Mouse (Mus musculus): ENCODE results near the gene Gm17949. TPM values are rescaled to one million over a fixed set of nuclear protein-coding genes. Genes with fewer than 3 reads are reported as not detected.
A peak's percentile ranks its signal among the peaks of the same experiment; 100 is the strongest.

Gm17949 gene
- total and polyA plus RNA-seq, 2 experiments from 2014 or later = 0.45 TPM; not detected in 1

DNA sequence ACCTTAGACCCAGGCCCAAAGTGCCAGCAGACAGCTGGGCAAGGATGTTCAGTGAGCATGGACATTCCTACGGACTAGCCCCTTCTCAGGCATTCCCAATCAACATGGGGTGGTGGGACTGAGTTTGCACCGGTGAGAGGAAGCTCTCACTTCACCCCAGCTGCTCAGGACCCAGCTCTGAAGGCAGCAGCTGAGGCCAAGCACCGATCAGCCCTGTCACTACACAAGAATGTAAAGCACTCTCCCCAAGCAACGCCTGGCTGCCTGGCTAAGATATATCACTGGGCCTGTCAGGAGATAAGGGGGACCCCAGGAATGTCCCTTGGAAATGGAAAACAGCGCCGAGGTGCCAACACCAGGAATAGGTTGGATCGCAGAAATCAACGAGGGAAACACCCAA, 10.0 kb upstream of the Gm17949 start:
- peak overlapping the region; percentile 36; the same call in 1 of the 2 replicates for H3K27ac ChIP-seq (ENCODE audit: low read depth)
- DNase-seq (ENCODE audit: low spot score) = peak; percentile 12
- no peak overlapping the region for H3K9ac ChIP-seq (replicated peaks; ENCODE audit: low read depth, low read length)
- TF ChIP-seq EP300 (IDR thresholded peaks at IDR 0.05; ENCODE audit: low read depth) = no peak
- no peak for TF ChIP-seq CTCF (IDR thresholded peaks at IDR 0.05; ENCODE audit: low read depth)
- no peak for ATAC-seq (ENCODE audit: insufficient read depth, low read depth)
- H3K4me3 ChIP-seq (ENCODE audit: low read depth, low read length) = no peak overlapping the region
- 16% methylated on average over 8 of the region's 8 CpGs for WGBS
- H3K27me3 ChIP-seq (ENCODE audit: control insufficient read depth, insufficient read depth, low read length) = no peaks in the 10 kb centered on the region
- peaks cover 42% of the 10 kb centered on the region for H3K36me3 ChIP-seq (replicated peaks; ENCODE audit: control insufficient read depth, insufficient read depth, low read length)
- H3K9me3 ChIP-seq (replicated peaks; ENCODE audit: control insufficient read depth, low read length) = no peaks in the 10 kb centered on the region
- H3K4me1 ChIP-seq (ENCODE audit: control insufficient read depth, insufficient read depth) = peaks cover 10% of the 10 kb centered on the region; the same call in 1 of the 2 replicates
- no peak overlapping the region for H3K4me2 ChIP-seq (ENCODE audit: low read depth, low read length)

GRCm38 (mm10) chr17:57003994-57004393, 7.3 kb upstream of the Gm17949 start:
- 79% methylated on average over 7 of the region's 7 CpGs for WGBS
- Histone ChIP-seq H3K9me3 (replicated peaks; ENCODE audit: control insufficient read depth, low read length) (no peaks in the 10 kb centered on the region), H3K27me3 (ENCODE audit: control insufficient read depth, insufficient read depth, low read length) (no peaks in the 10 kb centered on the region), H3K27ac (ENCODE audit: low read depth) (no peak overlapping the region), H3K4me3 (ENCODE audit: low read depth, low read length) (no peak overlapping the region), H3K4me2 (ENCODE audit: low read depth, low read length) (no peak overlapping the region), H3K4me1 (ENCODE audit: control insufficient read depth, insufficient read depth) (peaks cover 10% of the 10 kb centered on the region; the same call in 1 of the 2 replicates), H3K36me3 (replicated peaks; ENCODE audit: control insufficient read depth, insufficient read depth, low read length) (peaks cover 62% of the 10 kb centered on the region), H3K9ac (replicated peaks; ENCODE audit: low read depth, low read length) (no peak overlapping the region)
- TF ChIP-seq EP300 (IDR thresholded peaks at IDR 0.05; ENCODE audit: low read depth) (no peak), CTCF (IDR thresholded peaks at IDR 0.05; ENCODE audit: low read depth) (no peak)
- no peak for DNase-seq (ENCODE audit: low spot score)
- ATAC-seq (ENCODE audit: insufficient read depth, low read depth) = no peak

GRCm38 (mm10) chr17:57007137-57007905, 3.9 kb upstream of the Gm17949 start:
- WGBS = 89% methylated on average over 13 of the region's 13 CpGs
- no peaks in the 10 kb centered on the region for H3K9me3 ChIP-seq (replicated peaks; ENCODE audit: control insufficient read depth, low read length)
- H3K27me3 ChIP-seq (ENCODE audit: control insufficient read depth, insufficient read depth, low read length) = no peaks in the 10 kb centered on the region
- DNase-seq (ENCODE audit: low spot score) (no peak), ATAC-seq (ENCODE audit: insufficient read depth, low read depth) (0 out of 2 replicates have a peak, but pooled peaks have one; percentile 12)
- H3K4me3 ChIP-seq (ENCODE audit: low read depth, low read length) = no peak overlapping the region
- peaks cover 18% of the 10 kb centered on the region for H3K4me1 ChIP-seq (ENCODE audit: control insufficient read depth, insufficient read depth)
- H3K4me2 ChIP-seq (ENCODE audit: low read depth, low read length) = no peak overlapping the region
- no peak overlapping the region for H3K9ac ChIP-seq (replicated peaks; ENCODE audit: low read depth, low read length)
- peaks cover 56% of the 10 kb centered on the region for H3K36me3 ChIP-seq (replicated peaks; ENCODE audit: control insufficient read depth, insufficient read depth, low read length)
- TF ChIP-seq EP300 (IDR thresholded peaks at IDR 0.05; ENCODE audit: low read depth) (no peak), CTCF (IDR thresholded peaks at IDR 0.05; ENCODE audit: low read depth) (peak; percentile 55)
- H3K27ac ChIP-seq (ENCODE audit: low read depth) = no peak overlapping the region

DNA sequence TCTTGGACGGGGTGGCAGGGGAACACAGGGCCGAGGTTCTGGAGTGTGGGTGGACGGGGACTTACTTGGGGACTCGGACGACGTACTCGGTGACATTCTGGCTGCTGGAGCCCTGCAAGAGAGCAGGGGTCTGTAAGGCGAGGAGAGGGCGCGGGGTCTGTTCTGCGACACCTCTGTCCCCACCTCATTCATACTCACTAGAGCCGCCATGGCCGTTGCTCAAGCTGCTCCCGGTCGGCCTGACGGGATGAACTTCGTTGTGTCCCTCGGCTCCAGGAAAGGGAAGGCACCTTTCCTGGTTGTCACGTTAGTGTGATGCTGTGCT, 396 bp upstream of the Gm17949 start:
- ATAC-seq (ENCODE audit: insufficient read depth, low read depth) (peak; percentile 28), DNase-seq (ENCODE audit: low spot score) (no peak)
- H3K9ac ChIP-seq (replicated peaks; ENCODE audit: low read depth, low read length) = peak overlapping the region; percentile 72
- no peaks in the 10 kb centered on the region for H3K27me3 ChIP-seq (ENCODE audit: control insufficient read depth, insufficient read depth, low read length)
- H3K4me1 ChIP-seq (ENCODE audit: control insufficient read depth, insufficient read depth) = peaks cover 19% of the 10 kb centered on the region
- peak overlapping the region; percentile 94 for H3K4me2 ChIP-seq (ENCODE audit: low read depth, low read length)
- H3K36me3 ChIP-seq (replicated peaks; ENCODE audit: control insufficient read depth, insufficient read depth, low read length) = peaks cover 26% of the 10 kb centered on the region
- under 1% methylated on average over 19 of the region's 19 CpGs for WGBS
- no peaks in the 10 kb centered on the region for H3K9me3 ChIP-seq (replicated peaks; ENCODE audit: control insufficient read depth, low read length)
- TF ChIP-seq EP300 (IDR thresholded peaks at IDR 0.05; ENCODE audit: low read depth) = no peak
- no peak for TF ChIP-seq CTCF (IDR thresholded peaks at IDR 0.05; ENCODE audit: low read depth)
- H3K27ac ChIP-seq (ENCODE audit: low read depth) = peak overlapping the region; percentile 72
- H3K4me3 ChIP-seq (ENCODE audit: low read depth, low read length) = peak overlapping the region; percentile 84

GRCm38 (mm10) chr17:57012245-57012795, 1.1 kb downstream of the Gm17949 start:
- TF ChIP-seq CTCF (IDR thresholded peaks at IDR 0.05; ENCODE audit: low read depth) (no peak), EP300 (IDR thresholded peaks at IDR 0.05; ENCODE audit: low read depth) (no peak)
- Histone ChIP-seq H3K27me3 (ENCODE audit: control insufficient read depth, insufficient read depth, low read length) (no peaks in the 10 kb centered on the region), H3K4me3 (ENCODE audit: low read depth, low read length) (peak overlapping the region; percentile 84; the same call in 1 of the 2 replicates), H3K4me2 (ENCODE audit: low read depth, low read length) (peak overlapping the region; percentile 99), H3K9ac (replicated peaks; ENCODE audit: low read depth, low read length) (no peak overlapping the region), H3K27ac (ENCODE audit: low read depth) (peak overlapping the region; percentile 85; the same call in 1 of the 2 replicates), H3K9me3 (replicated peaks; ENCODE audit: control insufficient read depth, low read length) (no peaks in the 10 kb centered on the region), H3K4me1 (ENCODE audit: control insufficient read depth, insufficient read depth) (peaks cover 19% of the 10 kb centered on the region), H3K36me3 (replicated peaks; ENCODE audit: control insufficient read depth, insufficient read depth, low read length) (peaks cover 12% of the 10 kb centered on the region)
- no peak for DNase-seq (ENCODE audit: low spot score)
- ATAC-seq (ENCODE audit: insufficient read depth, low read depth) = no peak
- 73% methylated on average over 13 of the region's 13 CpGs for WGBS

Measured in heart, postnatal 0 days (tissue).